Mouse (Mus musculus): ENCODE data around the gene Plekha7. TPM values are rescaled to one million over a fixed set of nuclear protein-coding genes. Genes with fewer than 3 reads are reported as not detected.

Gene Plekha7
- polyA plus RNA-seq, 1 experiment from 2014 or later, result 0.23 TPM

- WGBS (ENCODE audit: missing documents), result 13% methylated on average over 5 of the region's 5 CpGs
- no peak overlapping the region for H3K4me3 ChIP-seq (ENCODE audit: inconsistent target)
- H3K79me2 ChIP-seq (ENCODE audit: inconsistent target), result no peaks in the 10 kb centered on the region
- no peaks in the 10 kb centered on the region for H3K36me3 ChIP-seq (ENCODE audit: inconsistent target)
- no peak overlapping the region for H3K27ac ChIP-seq
Measured at GRCm38 (mm10) chr7:116306601-116307000, 1.6 kb downstream of the Plekha7 start.

- no peaks in the 10 kb centered on the region for H3K36me3 ChIP-seq (ENCODE audit: inconsistent target)
- no peak overlapping the region for H3K4me3 ChIP-seq (ENCODE audit: inconsistent target)
- no peaks in the 10 kb centered on the region for H3K79me2 ChIP-seq (ENCODE audit: inconsistent target)
- 94% methylated on average over 5 of the region's 5 CpGs for WGBS (ENCODE audit: missing documents)
- no peak overlapping the region for H3K27ac ChIP-seq
Measured at GRCm38 (mm10) chr7:116301661-116302311, 6.4 kb downstream of the Plekha7 start.

- no peak overlapping the region for H3K27ac ChIP-seq
- WGBS (ENCODE audit: missing documents), result 97% methylated on average over 4 of the region's 4 CpGs
- no peaks in the 10 kb centered on the region for H3K36me3 ChIP-seq (ENCODE audit: inconsistent target)
- H3K4me3 ChIP-seq (ENCODE audit: inconsistent target), result no peak overlapping the region
- no peaks in the 10 kb centered on the region for H3K79me2 ChIP-seq (ENCODE audit: inconsistent target)
Measured at GRCm38 (mm10) chr7:116301144-116301543, 7.0 kb downstream of the Plekha7 start.

GRCm38 (mm10) chr7:116298851-116299250, 9.3 kb downstream of the Plekha7 start:
- Histone ChIP-seq H3K36me3 (ENCODE audit: inconsistent target) (no peaks in the 10 kb centered on the region), H3K79me2 (ENCODE audit: inconsistent target) (no peaks in the 10 kb centered on the region), H3K4me3 (ENCODE audit: inconsistent target) (no peak overlapping the region), H3K27ac (no peak overlapping the region)
- WGBS (ENCODE audit: missing documents), result 83% methylated on average over 2 of the region's 2 CpGs

GRCm38 (mm10) chr7:116298389-116298788, 9.8 kb downstream of the Plekha7 start:
- no peaks in the 10 kb centered on the region for H3K79me2 ChIP-seq (ENCODE audit: inconsistent target)
- WGBS (ENCODE audit: missing documents), result 93% methylated on average over 9 of the region's 10 CpGs
- H3K27ac ChIP-seq, result no peak overlapping the region
- no peaks in the 10 kb centered on the region for H3K36me3 ChIP-seq (ENCODE audit: inconsistent target)
- H3K4me3 ChIP-seq (ENCODE audit: inconsistent target), result no peak overlapping the region

GRCm38 (mm10) chr7:116294961-116295360, 13.2 kb downstream of the Plekha7 start:
- Histone ChIP-seq H3K4me3 (ENCODE audit: inconsistent target) (no peak overlapping the region), H3K79me2 (ENCODE audit: inconsistent target) (no peaks in the 10 kb centered on the region), H3K27ac (no peak overlapping the region), H3K36me3 (ENCODE audit: inconsistent target) (no peaks in the 10 kb centered on the region)
- 27% methylated on average over 3 of the region's 3 CpGs for WGBS (ENCODE audit: missing documents)

- 87% methylated on average over 4 of the region's 5 CpGs for WGBS (ENCODE audit: missing documents)
- Histone ChIP-seq H3K79me2 (ENCODE audit: inconsistent target) (no peaks in the 10 kb centered on the region), H3K27ac (no peak overlapping the region), H3K4me3 (ENCODE audit: inconsistent target) (no peak overlapping the region), H3K36me3 (ENCODE audit: inconsistent target) (no peaks in the 10 kb centered on the region)
Measured at GRCm38 (mm10) chr7:116292377-116292776, 15.8 kb downstream of the Plekha7 start.

GRCm38 (mm10) chr7:116290559-116290958, 17.6 kb downstream of the Plekha7 start:
- no peak overlapping the region for H3K4me3 ChIP-seq (ENCODE audit: inconsistent target)
- whole genome bisulfite sequencing (ENCODE audit: missing documents), result 80% methylated on average over 1 of the region's 1 CpGs
- H3K27ac ChIP-seq, result no peak overlapping the region
- H3K36me3 ChIP-seq (ENCODE audit: inconsistent target), result no peaks in the 10 kb centered on the region
- H3K79me2 ChIP-seq (ENCODE audit: inconsistent target), result no peaks in the 10 kb centered on the region

- 92% methylated on average over 3 of the region's 3 CpGs for WGBS (ENCODE audit: missing documents)
- H3K36me3 ChIP-seq (ENCODE audit: inconsistent target), result no peaks in the 10 kb centered on the region
- no peak overlapping the region for H3K27ac ChIP-seq
- H3K79me2 ChIP-seq (ENCODE audit: inconsistent target), result no peaks in the 10 kb centered on the region
- no peak overlapping the region for H3K4me3 ChIP-seq (ENCODE audit: inconsistent target)
Measured at GRCm38 (mm10) chr7:116288996-116289395, 19.2 kb downstream of the Plekha7 start.

- Histone ChIP-seq H3K27ac (no peak overlapping the region), H3K36me3 (ENCODE audit: inconsistent target) (no peaks in the 10 kb centered on the region), H3K4me3 (ENCODE audit: inconsistent target) (no peak overlapping the region), H3K79me2 (ENCODE audit: inconsistent target) (no peaks in the 10 kb centered on the region)
- 92% methylated on average over 5 of the region's 5 CpGs for WGBS (ENCODE audit: missing documents)
Measured at GRCm38 (mm10) chr7:116287959-116288358, 20.2 kb downstream of the Plekha7 start.

GRCm38 (mm10) chr7:116286611-116287355, 21.4 kb downstream of the Plekha7 start:
- Histone ChIP-seq H3K27ac (no peak overlapping the region), H3K79me2 (ENCODE audit: inconsistent target) (no peaks in the 10 kb centered on the region), H3K4me3 (ENCODE audit: inconsistent target) (no peak overlapping the region), H3K36me3 (ENCODE audit: inconsistent target) (no peaks in the 10 kb centered on the region)
- 89% methylated on average over 11 of the region's 11 CpGs for WGBS (ENCODE audit: missing documents)

- Histone ChIP-seq H3K36me3 (ENCODE audit: inconsistent target) (no peaks in the 10 kb centered on the region), H3K27ac (no peak overlapping the region), H3K4me3 (ENCODE audit: inconsistent target) (no peak overlapping the region), H3K79me2 (ENCODE audit: inconsistent target) (no peaks in the 10 kb centered on the region)
- WGBS (ENCODE audit: missing documents), result 76% methylated on average over 8 of the region's 12 CpGs
Measured at GRCm38 (mm10) chr7:116286173-116286572, 22.0 kb downstream of the Plekha7 start.

GRCm38 (mm10) chr7:116285216-116285615, 23.0 kb downstream of the Plekha7 start:
- Histone ChIP-seq H3K79me2 (ENCODE audit: inconsistent target) (no peaks in the 10 kb centered on the region), H3K36me3 (ENCODE audit: inconsistent target) (no peaks in the 10 kb centered on the region), H3K27ac (no peak overlapping the region), H3K4me3 (ENCODE audit: inconsistent target) (no peak overlapping the region)
- WGBS (ENCODE audit: missing documents), result 92% methylated on average over 1 of the region's 1 CpGs

- Histone ChIP-seq H3K4me3 (ENCODE audit: inconsistent target) (no peak overlapping the region), H3K36me3 (ENCODE audit: inconsistent target) (no peaks in the 10 kb centered on the region), H3K79me2 (ENCODE audit: inconsistent target) (no peaks in the 10 kb centered on the region), H3K27ac (no peak overlapping the region)
- 83% methylated on average over 11 of the region's 11 CpGs for WGBS (ENCODE audit: missing documents)
Measured at GRCm38 (mm10) chr7:116282755-116283154, 25.4 kb downstream of the Plekha7 start.

GRCm38 (mm10) chr7:116280126-116280525, 28.1 kb downstream of the Plekha7 start:
- 83% methylated on average over 5 of the region's 5 CpGs for WGBS (ENCODE audit: missing documents)
- H3K79me2 ChIP-seq (ENCODE audit: inconsistent target), result no peaks in the 10 kb centered on the region

More at GRCm38 (mm10) chr7:116280126-116280525, 28.1 kb downstream of the Plekha7 start:
- no peaks in the 10 kb centered on the region for H3K36me3 ChIP-seq (ENCODE audit: inconsistent target)
- H3K27ac ChIP-seq, result no peak overlapping the region
- no peak overlapping the region for H3K4me3 ChIP-seq (ENCODE audit: inconsistent target)
